Mouse (Mus musculus) myocyte (in vitro differentiated cells): ENCODE measurements at regions not wholly inside any gene's neighbourhood (a gene's known extent, or its start where the extent isn't known, plus 50 kb on each side); places are given as distances from the start of the nearest gene placed in this dataset.

Experiments
- H3K27me3 ChIP-seq: one replicate; pipeline ENCODE4 v1.6.1; 2011; ENCODE audit not compliant: control insufficient read depth, insufficient read depth, insufficient read length
- H3K36me3 ChIP-seq: one replicate; pipeline ENCODE4 v1.6.1; 2011; ENCODE audit not compliant: control insufficient read depth, insufficient read depth
- H3K4me2 ChIP-seq: one replicate; pipeline ENCODE4 v1.6.1; 2011; ENCODE audit warnings: low read depth, control low read depth
- H3K4me3 ChIP-seq: one replicate; pipeline ENCODE4 v1.5.1; 2011; ENCODE audit warnings: mild to moderate bottlenecking, control low read depth, moderate library complexity
- H3K79me2 ChIP-seq: one replicate; pipeline ENCODE4 v1.6.1; 2011; ENCODE audit not compliant: control insufficient read depth, insufficient read depth
- H3ac ChIP-seq: one replicate; pipeline ENCODE4 v1.6.1; 2011; ENCODE audit not compliant: control insufficient read depth, insufficient read length
- CEBPB ChIP-seq: IDR thresholded peaks from 2 replicates; pipeline ENCODE4 v1.6.1; 2011; ENCODE audit warnings: mild to moderate bottlenecking, moderate library complexity; ENCODE audit not compliant: poor library complexity, insufficient read depth, severe bottlenecking
- E2F4 ChIP-seq: IDR thresholded peaks from one replicate; pipeline ENCODE4 v1.6.1; 2011; ENCODE audit warnings: mild to moderate bottlenecking, control low read depth, moderate library complexity; ENCODE audit not compliant: insufficient read depth
- MAX ChIP-seq: IDR thresholded peaks from one replicate; pipeline ENCODE4 v1.6.1; 2011; ENCODE audit warnings: low read depth, mild to moderate bottlenecking, control low read depth
- MYOD1 ChIP-seq, 3 experiments: IDR thresholded peaks; one replicate each; pipeline ENCODE4 v1.6.1; 2011; ENCODE audit warnings: control low read depth in 2 of 3, low read depth in 2 of 3, mild to moderate bottlenecking in 2 of 3, moderate library complexity in 1 of 3; ENCODE audit not compliant: insufficient read length in 2 of 3, control insufficient read depth in 1 of 3
- MYOG ChIP-seq, 3 experiments: IDR thresholded peaks; one replicate each; pipeline ENCODE4 v1.6.1; 2011; ENCODE audit warnings: control low read depth in 2 of 3, low read depth in 2 of 3, mild to moderate bottlenecking in 2 of 3; ENCODE audit not compliant: insufficient read length in 2 of 3, control insufficient read depth in 1 of 3, insufficient read depth in 1 of 3
- POLR2A ChIP-seq: IDR thresholded peaks from one replicate; pipeline ENCODE4 v1.6.1; 2011; ENCODE audit warnings: low read depth, mild to moderate bottlenecking, control low read depth, moderate library complexity; ENCODE audit not compliant: insufficient read length
- POLR2AphosphoS2 ChIP-seq: IDR thresholded peaks from one replicate; pipeline ENCODE4 v1.6.1; 2011; ENCODE audit warnings: low read depth, control low read depth; ENCODE audit not compliant: insufficient read length
- REST ChIP-seq: IDR thresholded peaks from one replicate; pipeline ENCODE4 v1.6.1; 2011; ENCODE audit warnings: mild to moderate bottlenecking, control low read depth, moderate library complexity; ENCODE audit not compliant: insufficient read depth, insufficient read length
- SRF ChIP-seq: IDR thresholded peaks from one replicate; pipeline ENCODE4 v1.6.1; 2011; ENCODE audit warnings: low read depth; ENCODE audit not compliant: control insufficient read depth, insufficient read length
- TCF12 ChIP-seq: IDR thresholded peaks from one replicate; pipeline ENCODE4 v1.6.1; 2011; ENCODE audit warnings: mild to moderate bottlenecking, control low read depth; ENCODE audit not compliant: poor library complexity, insufficient read depth, severe bottlenecking
- TCF3 ChIP-seq: IDR thresholded peaks from one replicate; pipeline ENCODE4 v1.6.1; 2011; ENCODE audit warnings: low read depth, control low read depth; ENCODE audit not compliant: insufficient read length
- USF1 ChIP-seq: IDR thresholded peaks from one replicate; pipeline ENCODE4 v1.6.1; 2011; ENCODE audit warnings: low read depth, mild to moderate bottlenecking, control low read depth, moderate library complexity

DNA sequence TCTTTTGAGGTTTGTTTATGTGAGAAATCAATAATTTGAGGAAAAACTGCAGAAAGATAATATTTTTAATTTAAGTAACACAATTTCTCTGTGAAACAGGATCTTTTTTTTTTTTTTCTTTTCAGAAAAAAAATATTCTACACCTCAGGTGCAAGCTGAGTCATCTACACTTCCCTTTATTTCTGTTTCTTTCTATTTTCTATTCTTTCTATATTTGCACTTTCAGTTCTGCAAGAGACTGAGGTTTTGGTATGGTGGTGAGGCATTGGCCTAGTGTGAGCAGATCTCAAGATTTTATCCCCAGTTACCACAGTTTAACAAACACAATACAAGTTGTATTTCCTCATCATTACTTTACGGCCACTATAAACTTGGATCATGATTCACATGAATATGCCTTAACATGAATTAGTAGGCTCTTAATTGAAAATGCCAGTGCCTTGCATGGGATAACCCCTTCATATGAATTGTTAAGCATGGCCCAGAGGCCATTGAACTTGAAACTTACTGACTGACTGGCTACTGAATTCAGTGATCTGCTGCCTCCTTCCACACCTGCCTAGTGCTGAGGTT is 1278.1 kb downstream of the Stim2 start:
- Histone ChIP-seq H3K79me2 (no peaks in the 10 kb centered on the region), H3K27me3 (no peaks in the 10 kb centered on the region), H3K4me3 (no peak overlapping the region), H3K4me2 (no peak overlapping the region), H3ac (no peak overlapping the region), H3K36me3 (no peaks in the 10 kb centered on the region)
- TF ChIP-seq MYOG (IDR thresholded peaks at IDR 0.05; ENCODE audit: control insufficient read depth in 1 of 3, insufficient read depth in 1 of 3, insufficient read length in 2 of 3, low read depth in 2 of 3) = no peak
- TF ChIP-seq USF1 = no peak
- TF ChIP-seq MAX = no peak
- no peak for TF ChIP-seq REST
- TF ChIP-seq POLR2AphosphoS2 = no peak
- TF ChIP-seq TCF12 = no peak
- no peak for TF ChIP-seq E2F4
- no peak for TF ChIP-seq SRF
- TF ChIP-seq POLR2A = no peak
- no peak for TF ChIP-seq TCF3
- TF ChIP-seq CEBPB = no peak
- no peak for TF ChIP-seq MYOD1 (IDR thresholded peaks at IDR 0.05; ENCODE audit: control insufficient read depth in 1 of 3, insufficient read length in 2 of 3, low read depth in 2 of 3)

DNA sequence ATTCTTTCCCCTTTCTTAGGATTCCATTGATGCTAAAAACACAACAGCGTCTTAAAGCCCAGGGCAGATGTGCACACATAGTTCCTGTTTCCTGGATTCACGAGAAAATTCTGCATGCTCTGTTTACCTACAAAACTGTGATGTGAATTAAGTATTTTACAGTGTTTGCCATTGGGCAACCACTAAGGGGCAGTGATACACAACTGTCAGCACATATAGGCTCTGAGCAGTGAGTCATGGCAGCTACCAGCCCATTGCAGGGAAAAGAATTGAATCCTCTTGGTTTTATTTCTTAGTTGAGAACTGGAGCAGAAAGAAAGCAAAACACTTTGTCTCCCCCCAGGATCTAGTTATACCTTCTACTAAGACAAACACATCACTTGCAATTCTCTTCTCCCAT is 1295.0 kb downstream of the Stim2 start:
- Histone ChIP-seq H3ac (no peak overlapping the region), H3K36me3 (no peaks in the 10 kb centered on the region), H3K4me3 (no peak overlapping the region), H3K79me2 (no peaks in the 10 kb centered on the region), H3K27me3 (no peaks in the 10 kb centered on the region), H3K4me2 (no peak overlapping the region)
- TF ChIP-seq SRF (no peak), MYOD1 (IDR thresholded peaks at IDR 0.05; ENCODE audit: control insufficient read depth in 1 of 3, insufficient read length in 2 of 3, low read depth in 2 of 3) (no peak), REST (no peak), USF1 (no peak), POLR2A (no peak), TCF3 (no peak), MYOG (IDR thresholded peaks at IDR 0.05; ENCODE audit: control insufficient read depth in 1 of 3, insufficient read depth in 1 of 3, insufficient read length in 2 of 3, low read depth in 2 of 3) (no peak), MAX (no peak), TCF12 (no peak), CEBPB (no peak), E2F4 (no peak)

GRCm38 (mm10) chr5:55293978-55294377 is 1295.7 kb downstream of the Stim2 start:
- no peaks in the 10 kb centered on the region for H3K36me3 ChIP-seq
- TF ChIP-seq CEBPB (no peak), MYOG (IDR thresholded peaks at IDR 0.05; ENCODE audit: control insufficient read depth in 1 of 3, insufficient read depth in 1 of 3, insufficient read length in 2 of 3, low read depth in 2 of 3) (no peak), MYOD1 (IDR thresholded peaks at IDR 0.05; ENCODE audit: control insufficient read depth in 1 of 3, insufficient read length in 2 of 3, low read depth in 2 of 3) (no peak)
- H3K79me2 ChIP-seq = no peaks in the 10 kb centered on the region
- no peak overlapping the region for H3ac ChIP-seq
- no peak overlapping the region for H3K4me2 ChIP-seq
- H3K27me3 ChIP-seq = no peaks in the 10 kb centered on the region
- H3K4me3 ChIP-seq = no peak overlapping the region

DNA sequence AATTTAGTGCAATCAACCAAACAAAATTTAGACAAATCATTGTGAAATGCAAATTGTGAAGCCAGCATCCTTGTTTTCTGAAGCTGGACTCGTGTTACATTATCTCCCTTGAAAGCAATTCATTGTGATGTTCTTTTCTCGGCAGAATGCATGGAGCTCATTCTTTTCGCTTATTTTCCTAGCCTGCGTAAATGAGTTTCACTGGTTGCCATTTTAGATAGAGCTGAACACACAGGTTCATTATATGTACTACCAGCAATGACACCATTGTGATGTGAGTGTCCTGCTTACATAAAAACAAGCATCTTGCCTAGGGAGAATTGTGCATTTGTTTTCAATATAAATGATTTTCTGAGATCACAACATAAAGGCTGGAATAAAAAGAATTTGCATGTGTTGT is 1296.5 kb downstream of the Stim2 start:
- Histone ChIP-seq H3K4me2 (no peak overlapping the region), H3K79me2 (no peaks in the 10 kb centered on the region)

GRCm38 (mm10) chr5:55301538-55301937 is 1303.2 kb downstream of the Stim2 start:
- no peak overlapping the region for H3K4me3 ChIP-seq
- TF ChIP-seq CEBPB (no peak), REST (no peak), SRF (no peak), TCF3 (no peak), POLR2A (no peak), USF1 (no peak), MAX (no peak), TCF12 (no peak), MYOG (IDR thresholded peaks at IDR 0.05; ENCODE audit: control insufficient read depth in 1 of 3, insufficient read depth in 1 of 3, insufficient read length in 2 of 3, low read depth in 2 of 3) (no peak), MYOD1 (IDR thresholded peaks at IDR 0.05; ENCODE audit: control insufficient read depth in 1 of 3, insufficient read length in 2 of 3, low read depth in 2 of 3) (no peak), POLR2AphosphoS2 (no peak)
- no peak overlapping the region for H3K4me2 ChIP-seq
- H3K36me3 ChIP-seq = no peaks in the 10 kb centered on the region
- no peaks in the 10 kb centered on the region for H3K79me2 ChIP-seq
- no peak overlapping the region for H3ac ChIP-seq
- no peaks in the 10 kb centered on the region for H3K27me3 ChIP-seq

More for the DNA sequence above, 1296.5 kb downstream of the Stim2 start:
- H3K4me3 ChIP-seq = no peak overlapping the region
- H3K36me3 ChIP-seq = no peaks in the 10 kb centered on the region
- no peak for TF ChIP-seq TCF12
- TF ChIP-seq POLR2A = no peak
- TF ChIP-seq USF1 = no peak
- no peak for TF ChIP-seq MYOG (IDR thresholded peaks at IDR 0.05; ENCODE audit: control insufficient read depth in 1 of 3, insufficient read depth in 1 of 3, insufficient read length in 2 of 3, low read depth in 2 of 3)
- TF ChIP-seq REST = no peak
- TF ChIP-seq POLR2AphosphoS2 = no peak
- TF ChIP-seq SRF = no peak
- no peak for TF ChIP-seq TCF3
- TF ChIP-seq CEBPB = no peak
- TF ChIP-seq MAX = no peak
- no peak for TF ChIP-seq MYOD1 (IDR thresholded peaks at IDR 0.05; ENCODE audit: control insufficient read depth in 1 of 3, insufficient read length in 2 of 3, low read depth in 2 of 3)
- no peak for TF ChIP-seq E2F4
- H3ac ChIP-seq = no peak overlapping the region
- H3K27me3 ChIP-seq = no peaks in the 10 kb centered on the region
